ENCODE assay signal across 8 mouse cellular contexts in genomic region chr16:31507457-31507755, GRCm38 (mm10).
DNase-seq lines count a peak whose midpoint lies in the region; ATAC-seq and TF ChIP-seq lines count a peak whose summit lies in the region.

No protein-coding gene starts in this region.

- no peak for DNase-seq in heart, embryonic 10.5 days (ENCODE audit: low spot score)
- DNase-seq in heart, postnatal 4 days = no peak
- peak; percentile 63 for DNase-seq in urinary bladder, postnatal 14 days (ENCODE audit: low spot score)
- DNase-seq in urinary bladder, postnatal 25 days (ENCODE audit: low spot score) = no peak
- DNase-seq in kidney, postnatal 0 days (ENCODE audit: low spot score) = peak; percentile 25
- no peak for DNase-seq in left cerebral cortex, adult 8-10 months (ENCODE audit: low spot score in 2 of 2)
- no peak for DNase-seq in left cerebral cortex, postnatal 36 days (ENCODE audit: low spot score in 2 of 2)

- H3K9ac ChIP-seq in kidney, postnatal 0 days (ENCODE audit: low read depth, low read length) = no peak overlapping the region
- H3K9ac ChIP-seq in neural tube, embryonic 15.5 days (replicated peaks) = no peak overlapping the region

- H3K4me2 ChIP-seq in kidney, postnatal 0 days (ENCODE audit: low read length) = no peak overlapping the region
- no peak overlapping the region; the same call in 1 of the 2 replicates for H3K4me2 ChIP-seq in neural tube, embryonic 15.5 days

- H3K36me3 ChIP-seq in heart, embryonic 10.5 days = no peaks in the 10 kb centered on the region
- no peaks in the 10 kb centered on the region for H3K36me3 ChIP-seq in kidney, postnatal 0 days (ENCODE audit: insufficient read depth, low read length)
- no peaks in the 10 kb centered on the region for H3K36me3 ChIP-seq in neural tube, embryonic 15.5 days

- H3K27ac ChIP-seq in heart, embryonic 10.5 days = peak overlapping the region; percentile 94; the same call in 1 of the 2 replicates
- no peak overlapping the region for H3K27ac ChIP-seq in kidney, postnatal 0 days
- no peak overlapping the region for H3K27ac ChIP-seq in neural tube, embryonic 15.5 days (replicated peaks)

- TF ChIP-seq CTCF in kidney, postnatal 0 days (IDR thresholded peaks at IDR 0.05; ENCODE audit: low read depth) = no peak

- intact Hi-C loops in left cerebral cortex, postnatal 36 days (cut with DNase I) = loop anchor here (5.0 kb wide), 1 partner anchor 85 kb away; no protein-coding TSS in a partner anchor

- 16% methylated on average over 6 of the region's 6 CpGs for WGBS in heart, embryonic 10.5 days
- WGBS in kidney, postnatal 0 days = 42% methylated on average over 6 of the region's 6 CpGs
- WGBS in neural tube, embryonic 15.5 days = 37% methylated on average over 6 of the region's 6 CpGs

- peak overlapping the region; percentile 24; the same call in 1 of the 2 replicates for H3K4me3 ChIP-seq in heart, embryonic 10.5 days
- no peak overlapping the region for H3K4me3 ChIP-seq in kidney, postnatal 0 days (replicated peaks; ENCODE audit: low read depth, low read length)
- H3K4me3 ChIP-seq in neural tube, embryonic 15.5 days (replicated peaks) = no peak overlapping the region

- peaks cover 51% of the 10 kb centered on the region for H3K4me1 ChIP-seq in heart, embryonic 10.5 days
- 0 out of 2 replicates have a peak, but pooled peaks cover 14% of the 10 kb centered on the region for H3K4me1 ChIP-seq in kidney, postnatal 0 days (replicated peaks; ENCODE audit: insufficient read depth, low read length)
- H3K4me1 ChIP-seq in neural tube, embryonic 15.5 days = peaks cover 45% of the 10 kb centered on the region

- 0 out of 2 replicates have a peak, but pooled peaks have one; percentile 33 for ATAC-seq in kidney, postnatal 0 days (replicated peaks; ENCODE audit: low FRiP score, low read depth)
- ATAC-seq in neural tube, embryonic 15.5 days (ENCODE audit: low FRiP score) = peak; percentile 15; the same call in 1 of the 2 replicates

- H3K27me3 ChIP-seq in heart, embryonic 10.5 days (ENCODE audit: insufficient read depth, poor library complexity, severe bottlenecking) = no peaks in the 10 kb centered on the region
- H3K27me3 ChIP-seq in kidney, postnatal 0 days (ENCODE audit: insufficient read depth, low read length) = no peaks in the 10 kb centered on the region
- H3K27me3 ChIP-seq in neural tube, embryonic 15.5 days (replicated peaks) = no peaks in the 10 kb centered on the region; the same call in 1 of the 2 replicates

- no peaks in the 10 kb centered on the region for H3K9me3 ChIP-seq in heart, embryonic 10.5 days
- no peaks in the 10 kb centered on the region for H3K9me3 ChIP-seq in kidney, postnatal 0 days (replicated peaks; ENCODE audit: low read length)
- H3K9me3 ChIP-seq in neural tube, embryonic 15.5 days (replicated peaks) = no peaks in the 10 kb centered on the region

Comparison
In these comparisons a context has a peak if more than half of its experiments do, and no peak if none do; other contexts are left out.
1. DNase-seq: peak in urinary bladder, postnatal 14 days (single experiment) and kidney, postnatal 0 days (single experiment); none in heart, embryonic 10.5 days (single experiment), heart, postnatal 4 days (single experiment), urinary bladder, postnatal 25 days (single experiment), left cerebral cortex, adult 8-10 months (0 of 2) and left cerebral cortex, postnatal 36 days (0 of 2).